Mouse (Mus musculus) gastrocnemius, adult 2 months (tissue): Measurements from ENCODE around the gene Ndufb7. TPM values are rescaled to one million over a fixed set of nuclear protein-coding genes. Genes with fewer than 3 reads are reported as not detected.

Source experiments
- DNase-seq: peaks from one replicate; pipeline ENCODE4 v3.0.0; 2022
- H3K27ac ChIP-seq: fragments of 200-600 bp; 2 replicates; pipeline ENCODE4 v1.8.1; 2022; ENCODE audit warnings: mild to moderate bottlenecking
- H3K4me3 ChIP-seq: fragments of 200-600 bp; 2 replicates; pipeline ENCODE4 v1.8.1; 2022; ENCODE audit warnings: mild to moderate bottlenecking, moderate library complexity
- CTCF ChIP-seq: fragments of 200-600 bp; IDR thresholded peaks from 2 replicates; pipeline ENCODE4 v1.8.1; 2022; ENCODE audit warnings: antibody characterized with exemption, mild to moderate bottlenecking, moderate library complexity
- intact Hi-C: fragments of 180-260 bp; cut with DNase I; formaldehyde crosslinking; loops from one replicate; pipeline ENCODE4 v1.15.1; 2025
- total RNA-seq, 2 experiments: library from RNA; stranded (reverse); gene quantifications; 2 replicates each; pipeline ENCODE4 v1.2.3; 2021

The Ndufb7 gene
- total RNA-seq, 2 experiments from 2014 or later, result 282 to 397 TPM

DNA sequence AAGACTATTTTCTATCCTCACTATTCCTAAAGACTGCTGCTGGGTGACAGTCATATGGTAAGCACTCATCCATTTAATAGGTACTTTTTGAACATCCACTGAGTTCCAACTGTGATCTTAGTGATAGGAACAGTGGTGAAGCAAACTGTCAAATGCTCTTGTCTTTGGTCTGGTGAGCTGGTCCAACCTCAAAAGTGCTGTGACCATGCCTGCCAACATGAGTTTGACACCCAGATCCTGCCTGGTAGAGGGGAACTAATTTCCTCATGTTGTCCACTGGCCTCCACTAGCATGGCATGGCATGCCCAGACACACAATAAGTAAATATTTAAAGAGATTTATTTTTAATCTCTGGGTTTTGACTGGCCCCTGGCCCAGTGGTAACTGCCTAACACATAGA is 50.2 kb downstream of the Ndufb7 start:
- no peak overlapping the region for H3K4me3 ChIP-seq
- intact Hi-C loops, result no loop called here
- no peak overlapping the region for H3K27ac ChIP-seq
- TF ChIP-seq CTCF, result no peak
- DNase-seq, result no peak

DNA sequence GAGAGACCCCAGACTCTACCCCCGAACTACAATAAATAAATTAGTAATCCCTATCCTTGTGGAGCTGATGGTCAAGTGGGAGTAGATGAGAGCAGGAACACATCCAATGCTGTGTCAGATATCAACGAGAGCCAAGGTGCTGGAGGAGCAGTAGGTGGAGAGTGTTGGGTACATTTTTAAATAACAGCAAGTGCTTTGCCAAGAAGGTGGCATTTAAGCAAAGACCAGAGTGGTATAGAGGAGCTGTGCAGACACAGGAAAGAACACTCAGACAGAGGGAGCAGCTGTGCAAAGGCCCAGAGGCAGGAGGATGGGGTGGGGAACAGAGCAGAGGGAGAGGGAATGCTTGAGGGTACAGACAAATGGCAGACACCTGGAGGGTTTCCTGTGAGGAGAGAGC is 50.6 kb downstream of the Ndufb7 start:
- H3K27ac ChIP-seq, result no peak overlapping the region
- no peak for TF ChIP-seq CTCF
- H3K4me3 ChIP-seq, result no peak overlapping the region
- DNase-seq, result no peak
- intact Hi-C loops, result no loop called here

DNA sequence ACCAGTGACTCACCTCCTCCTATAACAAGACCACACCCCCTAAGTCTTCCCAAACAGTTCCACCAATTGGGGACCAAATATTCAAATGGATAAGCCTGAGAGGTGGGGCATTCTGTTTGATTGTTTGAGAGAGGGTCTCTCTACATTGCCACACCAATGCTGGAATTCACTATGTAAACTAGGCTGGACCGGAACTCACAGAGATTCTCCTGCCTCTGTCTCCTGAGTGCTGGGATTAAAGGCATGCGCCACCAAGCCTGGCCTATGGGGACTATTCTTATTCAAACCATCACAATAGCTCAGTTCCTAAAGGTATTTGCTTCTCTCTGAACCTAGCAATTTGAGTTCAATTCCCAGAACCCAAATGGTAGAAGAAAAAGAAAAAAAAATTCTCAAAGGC is 52.1 kb downstream of the Ndufb7 start:
- H3K27ac ChIP-seq, result no peak overlapping the region
- intact Hi-C loops, result no loop called here
- TF ChIP-seq CTCF, result no peak
- DNase-seq, result no peak
- no peak overlapping the region for H3K4me3 ChIP-seq

DNA sequence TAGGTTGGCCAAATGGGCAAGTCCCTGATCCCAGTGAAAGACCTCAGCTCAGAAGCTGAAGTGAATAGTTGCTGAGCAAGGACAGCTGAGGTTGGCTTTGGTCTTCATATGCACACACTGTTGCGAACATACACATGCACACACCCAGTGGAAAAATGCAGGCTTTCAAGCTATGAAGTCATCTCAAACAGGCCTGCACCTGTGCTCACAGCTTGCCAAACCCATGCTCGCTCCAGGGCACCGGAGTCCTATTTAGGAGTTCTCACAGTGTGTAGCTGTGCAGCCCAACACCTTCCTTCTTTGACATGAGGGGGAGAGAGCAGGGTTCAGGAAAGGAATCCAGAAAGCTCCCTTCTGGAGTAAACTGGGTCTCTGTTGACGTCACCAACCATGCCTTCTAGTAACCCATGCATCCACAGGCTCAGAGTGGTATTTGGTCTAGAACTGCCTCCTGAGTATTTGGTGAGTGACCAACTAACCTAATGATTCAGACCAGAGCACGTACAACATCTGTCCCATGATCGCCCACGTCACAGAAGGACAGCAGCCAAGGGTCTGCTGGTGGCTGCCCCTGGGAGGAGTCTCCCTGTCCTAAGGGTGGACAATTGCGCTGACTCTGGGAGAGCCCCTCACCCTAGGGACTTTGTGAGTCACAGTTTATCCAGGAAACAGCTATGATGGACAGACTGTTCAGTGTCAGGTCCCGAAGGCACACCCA is 53.3 kb downstream of the Ndufb7 start:
- intact Hi-C loops, result loop anchor here (10.0 kb wide), 2 partner anchors 175 to 735 kb away; no protein-coding TSS in a partner anchor
- no peak for DNase-seq
- TF ChIP-seq CTCF, result no peak
- Histone ChIP-seq H3K27ac (no peak overlapping the region), H3K4me3 (no peak overlapping the region)

Other genes with a start within 250 kb of the Ndufb7 start
- gene Elmod2, start 234.2 kb upstream of the Ndufb7 start, total RNA-seq, result 1 to 10 TPM; 6.5 to 7.1 TPM
- gene Mgat4d, start 218.2 kb upstream of the Ndufb7 start, total RNA-seq, result not detected
- gene Clgn, start 176.8 kb upstream of the Ndufb7 start, total RNA-seq, result not detected
- gene Scoc, start 108.3 kb upstream of the Ndufb7 start, total RNA-seq, result 10 to 100 TPM; 48.8 to 58.5 TPM
- not detected for gene Olfr370, start 30.9 kb upstream of the Ndufb7 start, total RNA-seq
- 100 to 1,000 TPM; 416 to 566 TPM for gene Tecr, start 41.3 kb downstream of the Ndufb7 start, total RNA-seq
- gene Dnajb1, start 41.5 kb downstream of the Ndufb7 start, total RNA-seq, result 10 to 100 TPM in 1 of 2 experiments, 1 to 10 TPM in 1; 3.6 to 11.8 TPM
- 10 to 100 TPM; 17.8 to 20.3 TPM for gene Gipc1, start 86.0 kb downstream of the Ndufb7 start, total RNA-seq
- under 1 TPM; 0.08 to 0.39 TPM for gene Ptger1, start 100.0 kb downstream of the Ndufb7 start, total RNA-seq
- 10 to 100 TPM; 25.8 to 29.9 TPM for gene Pkn1, start 132.5 kb downstream of the Ndufb7 start, total RNA-seq
- gene Ddx39, start 148.5 kb downstream of the Ndufb7 start, total RNA-seq, result 10 to 100 TPM; 11.2 to 13.1 TPM
- gene Adgre5, start 174.7 kb downstream of the Ndufb7 start, total RNA-seq, result 10 to 100 TPM; 16.3 to 27.7 TPM